Mouse (Mus musculus): Measurements from ENCODE around the gene Tmem125. TPM values are rescaled to one million over a fixed set of nuclear protein-coding genes. Genes with fewer than 3 reads are reported as not detected.
"Not testable (repeated sequence)": the region's sequence is repeated elsewhere in the genome, so short reads cannot be mapped to it uniquely, and the experiment has no call there.

Gene Tmem125
- total RNA-seq (2021) = 10 to 100 TPM in 1 of 2 experiments, 1 to 10 TPM in 1; 6.6 to 14.5 TPM

DNA sequence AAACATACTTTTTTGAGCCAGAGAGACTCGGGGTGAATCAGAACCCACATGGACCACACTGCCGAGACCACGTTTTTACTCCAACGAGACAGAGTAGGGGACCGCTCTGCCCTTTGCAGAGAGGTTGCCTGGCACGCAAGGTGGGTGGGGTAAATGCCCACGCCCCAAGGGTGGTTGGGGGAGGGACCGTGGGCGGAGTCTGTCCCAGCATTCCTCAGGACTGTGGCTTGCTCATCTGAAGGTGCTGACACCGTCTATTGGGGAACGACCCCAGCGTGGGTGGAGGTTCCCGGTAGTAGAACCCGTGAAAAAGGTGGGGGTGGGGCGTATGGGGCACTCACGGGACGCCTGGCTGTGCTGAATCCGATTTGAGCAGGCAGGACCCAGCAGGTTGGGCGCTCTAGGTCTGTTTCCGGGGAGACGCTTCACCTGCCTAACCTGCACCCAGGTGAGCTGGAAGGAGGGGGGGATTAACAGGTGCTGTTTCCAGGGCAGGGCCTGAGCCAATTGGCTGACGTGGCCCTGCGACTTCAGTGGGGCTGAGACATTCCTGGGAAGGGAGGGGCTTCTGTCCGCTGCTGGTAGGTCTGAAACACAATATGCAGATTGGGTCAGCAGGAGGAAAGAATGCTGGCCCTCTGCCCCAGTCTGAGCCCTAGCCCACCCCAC, at the start of gene Tmem125:
Gene Tmem125 (minus strand): TSS at position 453 of the 669 bp plus-strand sequence.
- peak in 1 of 2 experiments; percentile 22 for DNase-seq (ENCODE audit: low spot score in 2 of 2)
- intact Hi-C loops (cut with DNase I) = loop anchor here (5.0 kb wide), 1 partner anchor 106 kb away; the partner anchor contains the start of gene Cdc20

DNA sequence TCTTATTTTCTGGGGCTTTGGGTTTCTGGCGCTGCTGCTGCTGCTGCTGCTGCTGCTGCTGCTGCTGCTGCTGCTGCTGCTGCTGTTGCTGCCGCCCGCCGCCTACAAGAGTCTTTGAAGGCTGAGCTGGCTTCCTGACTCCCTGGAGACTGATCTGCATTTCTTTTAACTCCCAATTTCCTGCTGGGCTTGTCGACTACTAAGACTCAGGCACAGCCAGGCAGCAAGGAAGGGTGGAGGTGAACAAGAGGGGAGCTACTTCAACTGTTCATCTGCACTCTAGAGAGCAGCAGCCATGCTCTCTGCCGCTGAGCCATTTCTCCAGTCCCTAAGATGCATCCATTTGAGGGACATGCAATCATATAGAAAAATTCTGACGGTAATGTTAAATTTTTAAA, 45.9 kb upstream of the Tmem125 start:
- DNase-seq (ENCODE audit: low spot score in 2 of 2) = no peak
- intact Hi-C loops (cut with DNase I) = no loop called here

DNA sequence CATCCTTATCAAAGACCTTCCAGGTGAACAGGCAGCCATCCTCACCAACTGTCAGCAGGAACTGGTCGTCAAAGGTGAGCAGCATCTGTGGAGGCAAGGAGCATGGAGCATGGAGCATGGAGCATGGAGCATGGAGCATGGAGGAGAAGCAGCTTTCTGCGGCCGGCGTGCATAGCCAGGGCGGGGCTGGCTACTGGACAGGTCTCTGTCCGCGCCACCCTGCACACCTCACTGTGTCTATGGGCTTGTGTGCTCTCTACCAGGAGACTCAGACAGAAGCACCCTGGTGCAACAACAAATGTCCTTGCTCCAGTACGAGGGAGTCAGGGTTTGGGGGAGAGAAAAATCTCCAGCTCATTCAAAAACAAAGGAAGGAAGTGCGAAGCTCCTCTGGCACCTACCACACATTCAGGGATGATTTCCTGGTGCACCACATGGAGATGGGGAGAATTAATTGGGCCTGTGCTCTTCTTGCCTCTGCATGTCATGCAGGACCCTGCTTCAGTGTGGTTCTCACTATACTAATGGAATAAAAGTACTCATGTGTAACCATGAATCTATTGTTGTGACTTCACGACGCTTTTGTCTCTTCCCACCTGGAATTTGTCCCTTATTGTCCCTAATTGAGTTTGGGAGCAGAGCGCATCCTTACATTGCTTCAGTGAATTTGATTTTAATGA, 45.3 kb upstream of the Tmem125 start:
- DNase-seq (ENCODE audit: low spot score in 2 of 2) = no peak
- intact Hi-C loops (cut with DNase I) = no loop called here

DNA sequence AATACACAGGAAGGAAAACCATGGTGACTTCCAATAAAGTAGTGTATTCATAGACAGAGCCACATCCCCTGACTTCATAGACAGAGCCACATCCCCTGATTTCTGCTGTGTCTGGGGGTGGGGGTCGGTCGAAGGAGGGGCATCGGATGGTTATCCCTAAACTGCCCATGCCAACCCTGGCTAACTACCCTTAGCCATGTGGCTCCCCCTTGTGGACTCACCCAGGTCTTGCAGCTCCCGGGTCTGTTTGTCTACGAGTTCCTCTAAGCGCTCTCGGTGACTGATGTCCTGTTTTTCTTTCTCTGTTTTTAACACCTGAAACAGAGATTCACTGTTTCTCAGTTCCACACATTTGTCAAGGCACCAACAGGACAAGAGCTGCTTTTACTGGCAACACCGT, 38.8 kb upstream of the Tmem125 start:
- DNase-seq (ENCODE audit: low spot score in 2 of 2) = no peak

DNA sequence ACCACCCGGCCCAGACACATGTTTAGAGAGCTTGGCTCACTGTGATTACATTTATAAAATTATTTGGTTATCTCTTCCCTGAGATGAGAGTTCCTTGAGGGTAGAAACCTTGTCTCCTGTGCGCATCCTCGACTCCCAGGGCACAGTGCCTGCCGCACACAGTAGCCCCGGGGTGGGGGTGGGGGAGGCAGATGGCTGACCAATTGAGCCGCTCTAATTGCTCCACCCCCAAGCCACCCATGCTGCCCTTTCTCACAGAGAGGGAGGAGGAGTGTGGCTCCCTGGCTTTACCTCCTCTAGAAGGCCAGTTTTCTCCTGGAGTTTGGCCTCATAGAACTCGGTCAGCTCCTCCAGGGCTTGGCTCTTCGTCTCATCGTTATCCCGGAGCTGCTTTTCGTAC, 37.7 kb upstream of the Tmem125 start:
- no peak for DNase-seq (ENCODE audit: low spot score in 2 of 2)
- intact Hi-C loops (cut with DNase I) = no loop called here

More for the DNA sequence above, 38.8 kb upstream of the Tmem125 start:
- intact Hi-C loops (cut with DNase I) = no loop called here

DNA sequence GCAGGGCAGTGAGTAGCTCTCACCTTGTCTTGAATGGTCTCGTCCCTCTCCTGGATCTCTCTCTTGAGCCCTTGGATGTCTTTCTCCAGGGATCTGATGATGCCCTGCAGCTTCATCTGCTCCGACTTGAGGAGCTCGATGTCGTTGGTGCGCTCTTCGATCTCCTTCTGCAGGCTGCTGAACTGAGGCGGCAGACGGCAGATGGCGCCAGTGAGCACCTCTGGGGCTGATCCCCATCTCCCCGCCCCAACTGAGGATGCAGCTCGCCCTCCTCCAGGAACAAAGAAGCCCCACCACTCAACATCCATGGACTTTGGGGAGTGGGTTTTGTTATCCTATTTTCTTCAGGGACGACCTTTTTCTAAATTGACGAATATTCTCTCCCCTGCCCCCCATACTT, 35.5 kb upstream of the Tmem125 start:
- intact Hi-C loops (cut with DNase I) = loop anchor here (10.0 kb wide), 1 partner anchor 365 kb away; no protein-coding TSS in a partner anchor
- DNase-seq (ENCODE audit: low spot score in 2 of 2) = no peak

DNA sequence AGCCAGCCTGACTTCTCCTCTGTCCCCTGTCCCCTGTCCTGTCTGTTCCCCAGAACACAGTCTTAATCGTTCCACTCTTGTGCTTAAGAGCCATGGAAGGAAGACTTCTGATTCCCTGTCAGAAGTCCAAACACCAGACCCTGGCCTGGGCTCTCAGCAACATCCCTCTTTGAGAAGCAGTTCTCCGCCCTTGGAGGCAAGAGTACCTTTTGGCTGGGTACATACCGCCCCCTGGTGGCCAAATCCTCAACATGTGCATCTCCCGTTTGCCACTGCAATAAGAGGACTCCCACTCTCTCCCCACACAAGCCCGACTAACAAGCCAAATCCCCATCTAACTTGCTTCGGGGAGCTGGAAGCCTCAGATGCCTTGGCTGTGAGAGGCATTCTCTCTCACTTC, 32.3 kb upstream of the Tmem125 start:
- intact Hi-C loops (cut with DNase I) = loop anchor here (2.0 to 10.0 kb wide), 2 partner anchors 167 to 361 kb away; partner anchors contain the start of genes Med8 and Szt2
- DNase-seq (ENCODE audit: low spot score in 2 of 2) = peak; percentile 83 to 89

DNA sequence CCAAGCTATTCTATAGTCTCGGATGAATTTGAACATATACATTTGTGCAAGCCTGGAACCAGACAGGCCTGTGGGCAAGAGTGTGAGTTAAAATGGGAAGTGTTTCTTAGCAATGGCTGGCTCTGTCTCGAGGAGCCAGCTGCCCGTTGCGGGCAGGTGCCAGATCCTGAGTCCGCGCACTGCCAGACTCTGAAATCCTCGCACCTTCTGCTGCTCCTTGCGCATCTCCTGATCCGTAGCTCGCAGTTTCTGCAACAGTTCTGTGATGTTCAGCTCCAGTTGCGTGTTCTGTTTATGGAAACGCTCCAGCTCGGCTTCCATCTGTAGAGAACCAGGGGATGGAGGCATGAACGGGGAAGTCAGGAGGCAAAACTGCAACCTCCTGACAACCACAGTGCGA, 27.6 kb upstream of the Tmem125 start:
- intact Hi-C loops (cut with DNase I) = loop anchor here (10.0 kb wide), 1 partner anchor 357 kb away; no protein-coding TSS in a partner anchor
- peak; percentile 73 to 85 for DNase-seq (ENCODE audit: low spot score in 2 of 2)

DNA sequence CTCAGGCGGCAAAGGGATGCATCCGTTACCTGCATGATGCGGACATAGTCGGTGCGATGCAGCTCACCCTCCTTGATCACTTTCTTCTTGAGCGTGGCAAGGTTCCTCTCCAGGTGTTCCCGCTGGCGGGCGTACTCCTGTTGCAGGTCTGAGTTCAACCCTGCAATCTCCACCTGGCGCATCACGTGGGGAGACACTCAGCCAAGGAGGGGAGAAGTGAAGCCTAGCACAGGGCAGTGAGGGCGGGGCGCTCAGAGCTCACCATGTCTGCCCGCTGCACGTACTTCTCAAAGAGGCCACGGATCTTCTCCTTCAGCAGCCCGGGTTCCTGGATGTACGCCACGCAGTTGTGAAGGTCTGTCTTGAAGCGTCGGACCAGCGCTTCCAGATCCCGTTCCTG, 25.5 kb upstream of the Tmem125 start:
- DNase-seq (ENCODE audit: low spot score in 2 of 2) = no peak
- intact Hi-C loops (cut with DNase I) = loop anchor here (10.0 kb wide), 1 partner anchor 125 kb away; no protein-coding TSS in a partner anchor

DNA sequence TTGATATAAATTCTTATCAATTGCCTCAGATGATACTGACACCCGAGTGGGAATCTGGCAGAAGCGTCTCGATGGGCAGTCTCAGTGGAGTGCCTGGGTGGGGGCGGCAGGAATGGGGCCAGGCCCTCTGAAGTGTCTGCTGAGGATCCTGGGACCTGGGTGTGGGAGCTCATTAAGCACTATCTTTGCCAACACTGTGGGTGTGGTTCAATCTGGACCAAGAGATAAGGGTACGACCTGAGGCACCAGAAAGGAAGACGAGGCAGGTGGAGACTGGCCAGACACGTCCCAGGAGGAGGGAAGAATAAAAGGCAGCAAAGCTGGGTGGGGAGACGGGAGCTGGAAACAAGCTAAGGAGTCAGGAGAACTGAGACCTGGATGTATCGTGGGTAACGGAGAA, 24.9 kb upstream of the Tmem125 start:
- DNase-seq (ENCODE audit: low spot score in 2 of 2) = no peak
- intact Hi-C loops (cut with DNase I) = loop anchor here (10.0 kb wide), 1 partner anchor 124 kb away; no protein-coding TSS in a partner anchor

DNA sequence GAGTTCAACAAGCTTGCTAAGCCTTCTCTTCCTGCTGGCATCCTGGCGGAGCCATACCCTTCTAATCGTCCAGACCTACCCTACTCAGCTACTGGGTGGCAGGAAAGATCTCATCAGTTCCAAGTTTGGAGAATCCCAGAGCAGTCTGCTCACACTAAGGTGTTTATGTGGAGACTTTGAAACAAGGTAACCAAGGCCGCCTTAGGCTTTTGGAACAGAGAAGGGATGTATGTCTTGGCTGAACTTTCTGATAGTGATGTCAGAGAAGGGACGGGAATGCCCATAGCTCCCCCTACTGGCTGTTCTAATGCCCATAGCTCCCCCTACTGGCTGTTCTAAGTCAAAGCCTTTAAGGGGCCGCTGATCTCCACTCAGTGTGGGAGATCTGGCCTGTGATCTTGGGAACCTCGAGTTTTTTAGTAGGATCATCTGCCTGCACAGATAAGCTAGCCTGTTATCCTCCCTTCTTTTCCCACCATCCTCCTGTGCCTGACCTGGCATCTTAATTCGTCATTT, 22.4 kb upstream of the Tmem125 start:
- DNase-seq (ENCODE audit: low spot score in 2 of 2) = peak in 1 of 2 experiments; percentile 36
- intact Hi-C loops (cut with DNase I) = loop anchor here (10.0 kb wide), 1 partner anchor 121 kb away; no protein-coding TSS in a partner anchor

DNA sequence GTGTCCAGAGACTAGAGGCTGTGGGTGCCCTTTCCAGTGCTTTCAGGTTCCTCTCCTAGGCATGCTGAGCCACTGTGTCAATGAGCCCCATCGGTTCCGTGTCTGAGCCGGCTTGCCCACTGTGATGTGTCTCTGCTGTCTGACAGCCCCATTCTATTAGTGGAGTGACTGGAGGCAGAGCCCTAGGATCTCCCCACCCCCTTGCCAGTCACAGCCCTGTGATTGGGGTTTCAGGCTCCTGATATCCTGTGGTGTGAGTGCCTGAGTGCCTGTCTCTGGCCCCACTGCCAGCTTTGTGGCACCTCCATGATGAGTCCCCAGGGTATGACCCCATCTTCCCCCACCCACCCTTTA, 21.1 kb upstream of the Tmem125 start:
- DNase-seq (ENCODE audit: low spot score in 2 of 2) = no peak
- intact Hi-C loops (cut with DNase I) = loop anchor here (10.0 kb wide), 1 partner anchor 120 kb away; no protein-coding TSS in a partner anchor

DNA sequence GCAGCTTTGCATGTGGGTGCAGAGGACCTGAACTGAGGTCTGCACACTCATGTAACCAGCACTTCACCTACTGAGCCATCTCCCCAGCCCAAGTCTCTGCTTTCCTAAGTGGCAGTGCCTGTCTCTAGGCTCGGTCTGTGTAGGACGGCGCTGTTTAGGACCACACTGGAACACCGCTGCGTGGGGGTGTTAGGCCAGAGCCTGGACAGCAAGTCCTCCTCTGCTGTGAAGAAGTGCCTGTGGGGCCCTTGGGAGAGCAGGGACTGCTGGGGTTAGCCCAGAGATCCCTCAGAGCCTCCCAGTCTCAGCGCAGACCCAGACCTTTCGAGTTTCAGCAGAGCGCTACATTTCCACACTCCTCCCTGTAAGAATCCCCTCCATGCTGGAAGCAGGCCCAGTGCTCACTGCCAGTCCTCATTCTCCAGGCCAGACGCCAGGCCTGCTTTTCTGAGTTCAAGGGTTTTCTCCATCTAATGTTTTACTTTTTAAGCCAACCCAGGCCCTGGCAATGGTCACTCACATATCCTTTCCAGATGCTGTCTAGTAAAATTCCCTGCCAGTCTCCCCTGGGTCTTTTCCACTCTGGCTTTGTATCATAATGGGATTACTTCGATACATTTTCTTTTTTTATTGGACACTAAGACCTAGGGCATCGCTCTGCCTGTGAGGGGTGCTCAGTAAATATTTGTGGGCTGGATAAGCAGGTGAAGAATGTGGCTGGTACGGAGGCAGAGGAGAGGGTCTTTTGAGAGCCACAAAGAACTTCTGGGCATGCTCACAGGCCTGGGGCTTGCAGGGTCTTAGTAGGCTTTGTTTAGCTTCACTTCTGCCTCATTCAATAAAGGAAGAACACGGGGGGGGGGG, 20.4 kb upstream of the Tmem125 start:
- intact Hi-C loops (cut with DNase I) = loop anchor here (10.0 kb wide), 1 partner anchor 119 kb away; no protein-coding TSS in a partner anchor
- DNase-seq (ENCODE audit: low spot score in 2 of 2) = no peak

DNA sequence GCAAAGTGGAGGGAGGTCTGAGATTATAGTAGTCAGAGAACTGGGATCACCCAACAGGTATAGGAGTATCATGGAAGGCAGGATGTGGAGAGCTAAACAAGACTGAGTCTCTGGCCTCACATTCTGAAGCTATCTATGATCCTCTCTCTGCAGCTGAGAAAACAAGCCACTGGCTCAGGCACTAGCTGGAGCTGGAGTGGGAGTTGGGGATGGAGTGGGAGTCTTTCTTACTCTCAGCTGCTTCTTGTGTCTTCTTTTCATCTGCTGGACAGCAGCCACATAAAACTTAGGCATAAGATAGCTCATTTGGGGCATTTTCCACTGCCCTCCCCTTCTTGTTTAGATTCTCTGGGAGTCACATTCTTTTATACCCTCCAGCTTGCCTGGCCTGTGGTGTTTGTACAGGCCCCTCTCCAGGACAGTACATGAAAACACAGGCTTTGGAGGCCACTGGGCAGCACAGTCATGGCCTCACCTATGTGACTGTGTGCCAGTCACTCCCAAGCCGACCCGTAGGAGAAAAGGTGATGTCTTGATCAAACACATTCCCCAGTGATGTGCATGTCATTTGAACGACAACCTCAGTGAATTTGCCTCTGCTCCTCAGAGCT, 9.3 kb upstream of the Tmem125 start:
- DNase-seq (ENCODE audit: low spot score in 2 of 2) = no peak

DNA sequence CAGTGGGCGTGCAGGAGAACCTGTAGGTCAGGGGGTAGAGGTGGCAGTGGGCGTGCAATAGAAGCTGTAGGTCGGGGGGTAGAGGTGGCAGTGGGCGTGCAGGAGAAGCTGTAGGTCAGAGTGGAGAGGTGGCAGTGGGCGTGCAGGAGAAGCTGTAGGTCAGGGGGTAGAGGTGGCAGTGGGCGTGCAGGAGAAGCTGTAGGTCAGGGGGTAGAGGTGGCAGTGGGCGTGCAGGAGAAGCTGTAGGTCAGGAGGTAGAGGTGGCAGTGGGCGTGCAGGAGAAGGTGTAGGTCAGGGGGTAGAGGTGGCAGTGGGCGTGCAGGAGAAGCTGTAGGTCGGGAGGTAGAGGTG, 4.3 kb upstream of the Tmem125 start:
- intact Hi-C loops (cut with DNase I) = not testable (repeated sequence)
- DNase-seq (ENCODE audit: low spot score in 2 of 2) = peak in 1 of 2 experiments; percentile 32

More for the DNA sequence above, 9.3 kb upstream of the Tmem125 start:
- intact Hi-C loops (cut with DNase I) = no loop called here

DNA sequence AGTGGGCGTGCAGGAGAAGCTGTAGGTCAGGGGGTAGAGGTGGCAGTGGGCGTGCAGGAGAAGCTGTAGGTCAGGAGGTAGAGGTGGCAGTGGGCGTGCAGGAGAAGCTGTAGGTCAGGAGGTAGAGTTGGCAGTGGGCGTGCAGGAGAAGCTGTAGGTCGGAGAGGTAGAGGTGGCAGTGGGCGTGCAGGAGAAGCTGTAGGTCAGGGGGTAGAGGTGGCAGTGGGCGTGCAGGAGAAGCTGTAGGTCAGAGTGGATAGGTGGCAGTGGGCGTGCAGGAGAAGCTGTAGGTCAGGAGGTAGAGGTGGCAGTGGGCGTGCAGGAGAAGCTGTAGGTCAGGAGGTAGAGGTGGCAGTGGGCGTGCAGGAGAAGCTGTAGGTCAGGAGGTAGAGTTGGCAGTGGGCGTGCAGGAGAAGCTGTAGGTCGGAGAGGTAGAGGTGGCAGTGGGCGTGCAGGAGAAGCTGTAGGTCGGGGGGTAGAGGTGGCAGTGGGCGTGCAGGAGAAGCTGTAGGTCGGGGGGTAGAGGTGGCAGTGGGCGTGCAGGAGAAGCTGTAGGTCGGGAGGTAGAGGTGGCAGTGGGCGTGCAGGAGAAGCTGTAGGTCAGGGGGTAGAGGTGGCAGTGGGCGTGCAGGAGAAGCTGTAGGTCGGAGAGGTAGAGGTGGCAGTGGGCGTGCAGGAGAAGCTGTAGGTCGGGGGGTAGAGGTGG, 3.7 kb upstream of the Tmem125 start:
- intact Hi-C loops (cut with DNase I) = not testable (repeated sequence)
- DNase-seq (ENCODE audit: low spot score in 2 of 2) = peak; percentile 76 to 78

DNA sequence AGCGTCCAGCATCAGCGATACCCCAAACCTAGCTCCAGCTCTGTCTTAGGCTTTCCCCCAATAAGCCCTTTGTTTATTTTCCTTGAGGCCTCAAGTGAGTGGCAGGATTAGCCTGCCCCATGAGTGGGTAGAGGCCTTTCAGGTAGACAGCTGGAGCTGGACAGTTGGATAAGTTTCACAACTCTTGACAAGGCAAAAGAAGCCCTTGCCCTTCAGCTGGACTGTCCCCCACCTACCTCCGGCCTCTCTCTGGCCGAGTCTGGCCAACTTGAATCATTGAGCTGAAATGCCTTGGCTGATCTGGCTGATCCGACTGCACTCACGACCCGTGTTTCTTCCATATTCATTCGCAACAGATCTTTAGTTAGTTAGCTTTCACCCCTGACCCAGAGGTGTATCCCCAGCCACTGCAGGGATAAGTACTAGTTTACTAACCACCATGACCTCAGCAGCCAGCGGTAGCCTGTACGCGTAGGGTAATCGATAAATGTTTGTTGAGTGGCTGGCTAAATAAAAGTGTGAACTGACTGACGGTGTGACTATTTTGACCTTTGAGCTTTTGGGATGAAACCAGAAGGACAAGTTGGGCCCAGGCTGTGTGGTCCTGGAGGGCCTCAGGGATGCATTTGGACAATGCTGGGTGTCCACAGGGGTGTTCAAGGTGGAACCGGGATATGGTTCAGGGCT, 740 bp upstream of the Tmem125 start:
- intact Hi-C loops (cut with DNase I) = loop anchor here (5.0 kb wide), 1 partner anchor 107 kb away; the partner anchor contains the start of gene Cdc20
- DNase-seq (ENCODE audit: low spot score in 2 of 2) = no peak

DNA sequence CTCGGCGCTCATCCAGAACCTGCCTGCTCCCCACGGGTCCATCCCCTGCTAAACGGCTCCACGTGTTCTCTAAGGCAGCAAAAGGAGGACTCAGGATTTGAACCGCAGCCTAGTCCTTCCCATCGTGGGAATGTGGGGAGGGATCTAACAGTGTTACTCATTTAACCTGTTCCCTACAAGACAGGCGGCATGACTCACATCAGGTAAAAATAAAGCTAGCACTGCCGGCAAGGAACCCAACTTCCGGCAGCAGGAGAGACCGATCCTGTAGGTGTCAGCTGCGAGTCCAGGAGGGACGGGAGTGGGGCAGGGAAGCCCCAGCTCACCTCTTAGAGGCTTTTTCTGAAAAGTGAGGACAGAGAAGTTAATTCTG, 700 bp downstream of the Tmem125 start:
- intact Hi-C loops (cut with DNase I) = loop anchor here (5.0 kb wide), 1 partner anchor 106 kb away; the partner anchor contains the start of gene Cdc20
- peak; percentile 42 to 64 for DNase-seq (ENCODE audit: low spot score in 2 of 2)
